Mouse (Mus musculus) heart, postnatal 25 days (tissue): ENCODE data around the gene Pnkd. TPM values are rescaled to one million over a fixed set of nuclear protein-coding genes. Genes with fewer than 3 reads are reported as not detected.

Experiments
- DNase-seq: peaks from one replicate; pipeline ENCODE4 v3.0.0; 2022; ENCODE audit warnings: low spot score
- intact Hi-C: fragments of 180-260 bp; cut with DNase I; formaldehyde crosslinking; loops from one replicate; pipeline ENCODE4 v1.15.1; 2025
- total RNA-seq, 2 experiments: library from RNA; stranded (reverse); gene quantifications; 2 replicates each; pipeline ENCODE4 v1.2.3; 2021

The Pnkd gene
- total RNA-seq, 2 experiments from 2014 or later = 160 to 161 TPM

- no peak for DNase-seq
- intact Hi-C loops = loop anchor here (5.0 kb wide), 1 partner anchor 202 kb away; no protein-coding TSS in a partner anchor
Measured at GRCm38 (mm10) chr1:74344163-74344916, 59.6 kb downstream of the Pnkd start.

- DNase-seq = no peak
- intact Hi-C loops = no loop called here
Measured at GRCm38 (mm10) chr1:74351185-74351769, 66.5 kb downstream of the Pnkd start.

GRCm38 (mm10) chr1:74352532-74353096 is 67.9 kb downstream of the Pnkd start:
- intact Hi-C loops = no loop called here
- DNase-seq = no peak

- intact Hi-C loops = no loop called here
- DNase-seq = no peak
Measured at GRCm38 (mm10) chr1:74353453-74354229, 68.9 kb downstream of the Pnkd start.

GRCm38 (mm10) chr1:74357531-74357930 is 72.8 kb downstream of the Pnkd start:
- no peak for DNase-seq
- intact Hi-C loops = no loop called here

- intact Hi-C loops = no loop called here
Measured at GRCm38 (mm10) chr1:74359952-74360517, 75.3 kb downstream of the Pnkd start.

GRCm38 (mm10) chr1:74361812-74362211 is 77.1 kb downstream of the Pnkd start, which contains the start of gene Catip:
TSS of gene Catip (plus strand) at chr1:74362108.
- intact Hi-C loops = loop anchor here (1.0 to 2.0 kb wide), 3 partner anchors 23 to 157 kb away; no protein-coding TSS in a partner anchor
- DNase-seq = peak; percentile 58

More at GRCm38 (mm10) chr1:74359952-74360517, 75.3 kb downstream of the Pnkd start:
- DNase-seq = no peak

GRCm38 (mm10) chr1:74362325-74363229 is 77.8 kb downstream of the Pnkd start:
- DNase-seq = no peak
- intact Hi-C loops = loop anchor here (1.0 to 2.0 kb wide), 4 partner anchors 22 to 158 kb away; no protein-coding TSS in a partner anchor

- DNase-seq = no peak
- intact Hi-C loops = loop anchor here (1.0 to 2.0 kb wide), 3 partner anchors 21 to 159 kb away; no protein-coding TSS in a partner anchor
Measured at GRCm38 (mm10) chr1:74363437-74363836, 78.7 kb downstream of the Pnkd start.

GRCm38 (mm10) chr1:74364270-74364669 is 79.5 kb downstream of the Pnkd start:
- intact Hi-C loops = no loop called here
- DNase-seq = no peak

GRCm38 (mm10) chr1:74367886-74368645 is 83.3 kb downstream of the Pnkd start:
- peak; percentile 68 for DNase-seq
- intact Hi-C loops = no loop called here

- intact Hi-C loops = no loop called here
- no peak for DNase-seq
Measured at GRCm38 (mm10) chr1:74370040-74370439, 85.3 kb downstream of the Pnkd start.

GRCm38 (mm10) chr1:74373372-74373771 is 88.6 kb downstream of the Pnkd start:
- intact Hi-C loops = no loop called here
- no peak for DNase-seq

- no peak for DNase-seq
- intact Hi-C loops = no loop called here
Measured at GRCm38 (mm10) chr1:74374980-74375379, 90.2 kb downstream of the Pnkd start, which contains the start of gene Slc11a1. TSS of gene Slc11a1 (plus strand) at chr1:74375195.

- no peak for DNase-seq
- intact Hi-C loops = no loop called here
Measured at GRCm38 (mm10) chr1:74375561-74375960, 90.8 kb downstream of the Pnkd start.

- intact Hi-C loops = no loop called here
- DNase-seq = no peak
Measured at GRCm38 (mm10) chr1:74376396-74376795, 91.7 kb downstream of the Pnkd start.

GRCm38 (mm10) chr1:74379058-74379504 is 94.4 kb downstream of the Pnkd start:
- no peak for DNase-seq
- intact Hi-C loops = no loop called here

GRCm38 (mm10) chr1:74380484-74380883 is 95.8 kb downstream of the Pnkd start:
- no peak for DNase-seq
- intact Hi-C loops = no loop called here
